Comparison of ENCODE assay signal across 21 mouse cellular contexts in the genomic region with DNA sequence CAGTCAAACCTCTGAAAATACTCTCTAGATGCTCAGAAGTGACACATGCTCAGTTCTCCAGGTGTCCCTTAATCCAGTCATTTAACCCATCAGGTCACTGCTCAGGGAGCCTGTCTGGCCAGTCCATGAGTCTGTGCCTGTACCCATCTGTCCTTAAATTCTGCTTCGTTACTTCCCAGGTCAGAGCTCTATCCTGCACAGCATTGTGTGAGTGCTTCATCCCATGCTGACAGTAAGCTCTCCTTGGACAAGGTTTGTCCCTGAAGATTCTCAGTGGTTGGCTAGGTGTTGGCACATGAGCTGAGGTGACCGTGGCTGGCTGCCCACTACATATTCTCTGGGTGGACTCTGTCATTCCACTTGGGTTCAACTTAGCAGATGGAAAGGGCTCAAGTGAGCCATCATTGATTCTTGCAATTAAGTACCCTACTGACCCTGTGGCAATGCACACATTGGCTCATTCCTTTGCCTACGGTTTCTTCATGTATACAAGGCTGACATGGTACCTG. TPM values are rescaled to one million over a fixed set of nuclear protein-coding genes. Genes with fewer than 3 reads are reported as not detected.
"Had no signal": no experiment of that assay in that cellular context is flagged by ENCODE, and none has a peak within 500 bp of the region (broad histone marks: within the 10 kb centered on the region; RNA-seq: fewer than 3 reads in every experiment).

No protein-coding gene starts in this region.

- H3K9me3 ChIP-seq: lung, embryonic 15.5 days; megakaryocyte, embryonic 14.5 days; midbrain, embryonic 12.5 days; midbrain, embryonic 15.5 days; neural tube, embryonic 12.5 days; stomach, embryonic 15.5 days had no signal

- H3K27me3 ChIP-seq: lung, embryonic 15.5 days; midbrain, embryonic 12.5 days; midbrain, embryonic 15.5 days; neural tube, embryonic 12.5 days; stomach, embryonic 15.5 days had no signal

- H3K36me3 ChIP-seq: lung, embryonic 15.5 days had no signal

- H3K4me3 ChIP-seq: lung, embryonic 15.5 days; megakaryocyte, embryonic 14.5 days; midbrain, embryonic 12.5 days; midbrain, embryonic 15.5 days; neural tube, embryonic 12.5 days; stomach, embryonic 15.5 days had no signal

- DNase-seq: lung, adult 2 months; lung, postnatal 14 days; lung, postnatal 36 days; right cerebral cortex, postnatal 14 days; thymus, adult 2 months; thymus, postnatal 25 days; thymus, postnatal 4 days had no signal

- H3K4me2 ChIP-seq: lung, embryonic 15.5 days; midbrain, embryonic 12.5 days; midbrain, embryonic 15.5 days; neural tube, embryonic 12.5 days; stomach, embryonic 15.5 days had no signal

- H3K9ac ChIP-seq: lung, embryonic 15.5 days; midbrain, embryonic 12.5 days; midbrain, embryonic 15.5 days; neural tube, embryonic 12.5 days; stomach, embryonic 15.5 days had no signal

- H3K4me1 ChIP-seq: lung, embryonic 15.5 days; megakaryocyte, embryonic 14.5 days; midbrain, embryonic 15.5 days had no signal

- ATAC-seq: lung, postnatal 0 days; midbrain, embryonic 15.5 days had no signal

- H3K27ac ChIP-seq: lung, embryonic 15.5 days; macrophage; midbrain, embryonic 12.5 days; midbrain, embryonic 15.5 days; neural tube, embryonic 12.5 days; stomach, embryonic 15.5 days; stomach, postnatal 0 days had no signal

RNA-seq across cellular contexts. Expression of gene AC140267.1, which starts 29.5 kb away (rescaled TPM):
- polyA plus RNA-seq: liver, embryonic 16.5 days; lung, adult 2 months; lung, embryonic 15.5 days; lung, postnatal 0 days; macrophage; neural tube, embryonic 14.5 days; spleen, adult 2 months; stomach, embryonic 15.5 days; stomach, postnatal 0 days; testis, adult 2 months; thymus, adult 2 months; urinary bladder, adult 2 months had no signal
